Mouse (Mus musculus) ES-Bruce4 (cell line): ENCODE measurements around the gene Fam206a.

ENCODE experiments used
- CTCF ChIP-seq: IDR thresholded peaks from one replicate; pipeline ENCODE4 v1.8.1; 2011; ENCODE audit warnings: low read depth, low read length
- EP300 ChIP-seq: IDR thresholded peaks from 2 replicates; pipeline ENCODE4 v1.6.1; 2011; ENCODE audit warnings: low read depth, low read length; ENCODE audit not compliant: insufficient read depth
- POLR2A ChIP-seq: IDR thresholded peaks from one replicate; pipeline ENCODE4 v1.8.1; 2011; ENCODE audit warnings: low read length; ENCODE audit not compliant: insufficient read depth

- no peak for TF ChIP-seq CTCF
- no peak for TF ChIP-seq EP300
- no peak for TF ChIP-seq POLR2A
These were observed 9.5 kb downstream of the Fam206a start for GRCm38 (mm10) chr4:56811642-56812041.
